Mouse (Mus musculus) adrenal gland, adult 2 months (tissue): ENCODE results near the gene Dnah2. TPM values are rescaled to one million over a fixed set of nuclear protein-coding genes. Genes with fewer than 3 reads are reported as not detected.

Experiments
- DNase-seq: peaks from one replicate; pipeline ENCODE4 v3.0.0; 2021
- polyA plus RNA-seq: library from polyadenylated mRNA; depleted of rRNA; stranded (reverse); fragments of >200 nt; gene quantifications from 2 replicates; pipeline ENCODE4 v1.2.3, GENCODE M21; 2012
- total RNA-seq, 2 experiments: library from RNA; stranded (reverse); gene quantifications; 2 replicates each; pipeline ENCODE4 v1.2.3; 2021

Dnah2 gene
- total and polyA plus RNA-seq, 3 experiments, result 0.19 to 0.66 (median 0.32) TPM

DNA sequence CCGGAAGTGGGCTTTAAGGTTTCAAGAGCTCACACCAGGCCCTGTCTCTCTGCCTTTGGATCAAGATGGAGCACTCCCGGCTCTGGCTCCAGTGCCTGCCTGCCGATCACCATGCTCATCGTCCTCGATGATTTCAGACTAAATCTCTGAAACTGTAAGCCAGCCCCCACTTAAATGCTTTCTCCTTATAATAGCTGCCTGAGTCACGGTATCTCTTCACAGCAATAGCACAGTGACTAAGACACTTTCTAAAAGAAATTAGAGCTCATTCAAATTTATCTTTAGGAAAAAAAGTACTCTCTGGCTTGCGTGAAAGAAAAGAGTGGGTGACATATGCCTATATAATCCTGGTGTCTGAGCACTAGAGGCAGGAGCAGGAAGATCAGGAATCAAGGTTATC, 84.9 kb downstream of the Dnah2 start:
- DNase-seq, result no peak

DNA sequence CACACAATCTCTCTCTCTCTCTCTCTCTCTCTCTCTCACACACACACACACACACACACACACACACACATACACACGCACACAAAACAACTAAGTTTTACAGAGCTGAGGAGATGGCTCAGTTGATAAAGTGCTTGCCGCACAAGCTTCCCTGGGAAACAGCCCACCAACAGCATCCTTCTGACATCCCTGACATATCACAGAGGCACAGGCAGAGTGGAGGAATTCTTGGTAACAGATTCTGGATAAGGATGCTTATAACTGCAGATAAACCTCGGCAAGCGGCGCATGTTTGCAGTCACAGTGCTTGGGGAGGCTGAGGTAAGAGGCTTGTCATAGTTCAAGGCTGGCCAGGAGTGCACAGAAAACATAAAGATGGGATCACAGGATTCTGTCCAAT, 87.3 kb downstream of the Dnah2 start:
- DNase-seq, result no peak

DNA sequence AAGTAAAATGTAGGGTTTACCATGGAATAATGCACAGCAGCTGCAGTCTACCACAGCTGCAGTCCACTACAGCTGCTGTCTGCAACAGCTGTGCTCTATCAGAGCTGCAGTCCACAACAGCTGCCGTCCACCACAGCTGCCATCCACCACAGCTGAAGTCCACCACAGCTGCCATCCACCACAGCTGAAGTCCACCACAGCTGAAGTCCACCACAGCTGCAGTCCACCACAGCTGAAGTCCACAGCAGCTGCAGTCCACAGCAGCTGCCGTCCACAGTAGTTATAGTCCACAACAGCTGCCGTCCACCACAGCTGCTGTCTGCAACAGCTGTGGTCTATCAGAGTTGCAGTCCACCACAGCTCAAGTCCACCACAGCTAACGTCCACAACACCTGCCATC, 89.0 kb downstream of the Dnah2 start:
- no peak for DNase-seq

DNA sequence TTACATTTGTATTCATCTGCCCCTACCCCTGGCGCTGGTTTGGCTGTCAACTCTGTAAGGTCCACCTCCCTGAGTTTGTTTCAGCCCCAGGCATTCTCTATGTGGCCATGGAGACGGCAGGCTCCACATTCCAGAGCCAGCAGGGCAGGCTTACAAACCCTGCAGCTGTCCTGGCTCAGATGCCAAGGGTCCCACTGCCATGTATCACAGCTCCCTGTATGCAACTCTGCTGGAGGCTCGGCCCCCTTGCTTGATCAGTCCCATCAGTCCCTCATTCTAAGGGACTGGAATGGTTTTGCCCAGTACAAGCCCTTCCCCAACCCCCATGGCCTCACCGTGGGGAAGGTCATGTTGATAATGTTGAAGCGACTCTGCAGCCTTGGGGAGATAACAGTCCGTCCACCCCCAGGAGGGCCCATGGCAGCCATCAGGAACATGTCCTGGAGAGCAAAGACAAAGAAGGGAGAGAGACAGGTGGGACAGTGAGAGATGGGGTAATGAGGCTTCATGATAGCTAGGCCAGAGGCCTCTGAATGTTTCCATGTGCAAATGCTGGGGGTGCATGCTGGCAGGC, 91.8 kb downstream of the Dnah2 start:
- DNase-seq, result peak; percentile 37

DNA sequence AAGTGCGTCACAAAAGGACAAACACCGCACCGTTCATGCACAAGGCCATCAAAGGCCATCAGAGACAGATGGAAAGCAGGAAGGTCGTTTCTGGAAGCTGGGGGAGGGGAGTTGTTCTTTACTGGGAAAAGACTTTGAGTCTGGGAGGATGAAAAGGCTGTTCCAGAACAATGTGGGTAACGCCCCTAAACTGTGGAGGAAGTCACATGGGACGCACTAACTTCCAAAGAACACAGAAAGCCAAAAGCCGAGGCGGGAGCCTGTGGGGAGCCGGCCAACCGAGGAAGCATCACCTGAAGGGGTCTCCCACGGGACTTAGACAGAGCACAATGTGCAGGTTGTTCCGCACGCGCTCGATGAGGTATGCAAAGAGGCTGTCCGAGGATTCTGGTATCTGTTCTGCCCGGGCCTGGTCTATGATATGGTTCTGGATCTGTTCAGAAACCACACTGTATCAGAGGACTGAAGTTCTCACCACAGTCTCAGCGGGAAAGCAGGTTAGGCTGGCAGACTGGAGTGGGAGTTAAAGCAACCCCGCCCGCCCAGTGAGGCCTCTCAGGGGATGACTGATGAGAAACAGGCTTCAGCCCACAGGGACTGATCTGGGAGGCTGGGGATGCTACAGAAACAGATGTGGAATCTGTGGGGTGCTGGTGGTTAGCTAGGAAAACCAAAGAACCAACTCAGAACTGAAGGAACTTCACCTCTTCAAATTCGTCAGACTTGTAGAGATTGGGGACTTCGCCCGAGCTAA, 96.6 kb downstream of the Dnah2 start:
- DNase-seq, result no peak

DNA sequence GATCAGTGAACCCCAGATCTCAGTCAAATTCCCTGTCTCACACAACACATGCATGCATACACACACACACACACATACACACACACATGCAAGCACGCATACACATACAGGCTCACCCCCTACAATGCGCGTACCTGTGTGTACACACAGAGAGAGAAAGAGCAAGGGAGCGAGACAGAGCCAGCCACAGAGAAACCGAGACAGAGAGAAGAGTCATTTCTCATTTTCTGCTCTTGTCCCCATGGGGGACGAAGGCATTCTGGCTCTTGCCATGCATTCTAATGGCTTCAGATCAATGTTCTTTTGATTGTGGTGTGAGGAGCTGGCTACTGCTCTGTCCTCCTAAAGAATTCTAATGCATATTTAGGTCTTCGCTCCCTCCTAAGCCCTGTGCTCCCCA, 101.6 kb downstream of the Dnah2 start:
- no peak for DNase-seq

DNA sequence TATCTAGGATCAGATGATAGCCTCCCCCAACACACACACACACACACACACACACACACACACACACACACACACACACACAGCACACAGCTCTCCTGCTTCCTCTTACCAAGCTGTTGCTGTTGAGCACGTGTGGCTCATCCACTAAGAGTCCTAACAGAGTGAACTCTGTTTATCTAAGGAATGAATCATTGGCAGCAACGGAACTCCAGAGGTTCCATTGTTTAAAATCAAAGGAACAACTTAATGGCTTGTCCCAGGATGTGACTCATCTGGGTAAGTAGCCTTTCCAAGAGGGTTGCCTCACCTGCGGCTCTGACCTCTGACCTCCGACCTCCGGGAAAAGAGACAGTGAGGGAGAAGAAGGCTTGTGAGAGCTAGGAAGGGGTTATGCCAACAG, 105.6 kb downstream of the Dnah2 start:
- DNase-seq, result peak; percentile 48

DNA sequence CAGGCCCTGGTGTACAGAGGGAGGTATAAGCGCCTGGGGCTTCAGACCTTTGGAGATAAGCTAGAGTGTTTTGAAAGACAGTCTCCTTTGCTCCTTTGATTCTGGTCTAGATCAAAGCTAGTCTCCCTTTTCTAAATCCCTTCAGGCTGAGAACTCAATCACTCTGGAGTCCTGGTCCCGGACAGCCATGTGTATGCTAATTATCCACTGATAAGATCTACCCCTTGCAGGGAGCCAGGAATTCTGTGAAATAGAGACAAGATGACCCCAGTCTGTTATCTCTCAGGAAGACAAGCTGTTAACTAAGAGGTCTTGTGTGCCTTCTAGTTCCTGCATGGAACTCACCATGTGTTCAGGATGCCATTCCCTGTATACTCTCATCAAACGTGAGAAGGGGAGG, 111.6 kb downstream of the Dnah2 start:
- DNase-seq, result no peak

DNA sequence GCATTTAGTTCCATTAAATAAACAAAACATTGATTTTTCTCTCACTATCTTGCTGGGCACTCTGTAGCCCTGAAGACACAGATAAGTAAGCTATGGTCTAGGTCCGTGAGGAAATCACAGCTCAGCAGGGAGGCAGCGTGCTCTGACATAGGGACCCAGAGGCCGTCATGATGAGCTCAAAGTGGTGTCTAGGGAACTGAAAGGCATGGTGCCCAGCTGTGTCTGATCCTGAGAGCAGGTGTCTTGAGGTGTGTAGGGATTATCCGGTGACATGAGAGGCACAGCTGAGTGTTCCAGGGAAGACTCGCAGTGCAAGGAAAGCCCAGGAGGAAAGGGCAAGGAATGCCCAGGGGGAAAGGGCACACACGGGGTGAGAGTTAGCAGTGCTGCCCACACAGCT, 115.7 kb downstream of the Dnah2 start:
- DNase-seq, result no peak

DNA sequence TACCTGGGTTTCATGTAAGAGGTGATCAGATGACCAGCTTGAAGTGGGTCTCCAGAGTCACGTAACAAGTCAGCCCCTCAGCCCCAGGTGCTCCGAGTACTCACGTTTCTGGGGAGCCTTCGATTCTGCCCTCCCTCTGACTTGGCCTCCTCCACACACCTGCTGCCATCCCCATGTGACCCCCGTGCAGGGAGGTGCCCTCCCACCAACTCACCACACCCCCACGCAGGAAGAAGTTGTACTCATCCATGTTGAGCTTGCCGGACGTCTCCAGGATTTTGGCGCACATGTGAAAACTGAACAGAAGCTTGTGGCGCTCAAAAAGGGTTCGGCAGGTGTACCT, 116.3 kb downstream of the Dnah2 start:
- no peak for DNase-seq

DNA sequence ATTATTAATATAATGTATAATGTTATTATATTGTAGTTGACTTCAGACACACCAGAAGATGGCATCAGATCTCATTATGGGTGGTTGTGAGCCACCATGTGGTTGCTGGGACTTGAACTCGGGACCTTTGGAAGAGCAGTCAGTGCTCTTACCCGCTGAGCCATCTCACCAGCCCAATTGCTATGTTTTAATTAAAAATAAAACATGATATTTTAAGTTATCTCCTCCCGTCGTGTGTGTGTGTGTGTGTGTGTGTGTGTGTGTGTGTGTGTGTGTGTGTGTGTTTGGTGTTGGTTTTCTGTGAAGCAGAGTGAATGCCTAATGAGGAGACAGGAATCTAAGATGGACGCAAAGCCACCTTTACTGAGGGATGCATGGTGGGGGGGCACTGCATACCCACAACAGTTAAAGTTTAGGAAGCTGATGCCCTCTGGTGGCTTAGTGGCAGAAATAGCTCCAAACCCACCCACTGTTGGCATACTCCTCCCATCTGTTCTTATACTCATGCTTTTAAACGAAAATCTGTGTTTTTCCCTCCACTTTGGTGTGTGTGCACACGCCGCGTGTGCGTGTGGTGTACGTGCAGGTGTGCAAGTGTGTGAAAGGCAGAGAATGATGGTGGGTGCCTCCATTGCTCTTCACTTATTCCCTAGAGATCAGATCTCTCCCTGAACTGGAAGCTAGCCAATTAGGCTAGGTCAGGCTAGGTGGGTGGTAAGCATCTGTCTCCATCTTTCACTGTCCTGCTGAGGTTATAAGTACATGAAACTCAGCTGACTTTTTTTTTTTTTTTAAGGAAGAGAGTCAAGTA, 116.9 kb downstream of the Dnah2 start:
- peak; percentile 73 for DNase-seq

DNA sequence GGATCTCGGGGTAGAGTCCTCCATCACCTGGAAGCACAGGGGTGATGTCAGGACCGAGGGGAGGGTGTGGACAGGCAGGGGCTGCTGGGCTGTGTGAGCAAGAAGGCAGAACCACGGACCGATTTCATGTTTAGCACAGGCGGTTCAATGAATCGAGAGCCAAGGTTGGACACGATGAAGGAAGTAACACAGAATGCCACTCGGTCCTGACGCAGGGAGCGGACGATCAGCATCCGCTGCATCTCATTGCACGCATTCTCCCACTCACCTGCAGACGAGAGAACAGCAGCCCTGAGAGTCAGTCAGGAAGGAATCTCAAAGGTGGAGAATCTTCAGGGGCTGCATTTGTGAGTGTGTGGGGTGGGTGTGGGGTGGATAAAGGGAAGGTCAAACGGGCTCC, 118.3 kb downstream of the Dnah2 start:
- DNase-seq, result no peak

DNA sequence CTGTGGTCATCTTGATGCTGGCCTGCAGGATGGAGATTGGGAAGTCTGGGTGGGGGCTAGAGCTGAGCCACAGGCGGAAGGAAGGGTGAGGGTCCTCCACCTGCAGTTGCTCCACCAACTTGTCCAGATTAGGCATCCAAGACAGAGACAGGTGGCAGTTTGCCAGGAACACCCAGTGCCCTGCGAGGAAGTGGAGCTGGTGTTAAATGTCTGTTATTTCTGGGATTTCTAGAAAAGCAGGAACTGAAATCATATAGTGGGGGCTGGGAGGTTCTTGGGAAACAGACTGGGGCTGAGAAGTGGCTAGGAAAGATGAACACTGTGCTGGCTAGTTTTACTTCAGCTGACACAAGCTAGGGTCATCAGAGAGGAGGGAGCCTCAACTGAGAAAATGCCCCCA, 119.6 kb downstream of the Dnah2 start:
- DNase-seq, result no peak

DNA sequence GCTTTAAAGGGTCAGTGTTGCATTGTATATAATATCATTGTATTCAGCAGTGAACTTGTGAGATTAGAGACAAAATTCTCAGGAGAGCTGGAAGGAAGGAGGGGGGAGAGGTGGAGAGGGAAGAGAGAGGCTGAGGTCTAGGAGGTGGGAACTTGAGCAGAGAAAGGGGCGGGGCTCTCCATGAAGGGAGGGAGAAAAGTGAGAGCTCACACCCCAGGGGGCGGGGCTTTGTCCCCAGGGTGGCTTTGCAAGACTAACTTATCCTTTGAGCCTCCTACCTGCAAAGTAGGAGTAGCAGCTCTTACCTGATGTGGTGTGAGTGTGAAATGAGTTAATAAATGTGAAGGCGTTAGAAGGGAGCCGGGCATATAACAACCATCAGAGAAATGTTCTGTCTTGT, 120.2 kb downstream of the Dnah2 start:
- DNase-seq, result peak; percentile 49

DNA sequence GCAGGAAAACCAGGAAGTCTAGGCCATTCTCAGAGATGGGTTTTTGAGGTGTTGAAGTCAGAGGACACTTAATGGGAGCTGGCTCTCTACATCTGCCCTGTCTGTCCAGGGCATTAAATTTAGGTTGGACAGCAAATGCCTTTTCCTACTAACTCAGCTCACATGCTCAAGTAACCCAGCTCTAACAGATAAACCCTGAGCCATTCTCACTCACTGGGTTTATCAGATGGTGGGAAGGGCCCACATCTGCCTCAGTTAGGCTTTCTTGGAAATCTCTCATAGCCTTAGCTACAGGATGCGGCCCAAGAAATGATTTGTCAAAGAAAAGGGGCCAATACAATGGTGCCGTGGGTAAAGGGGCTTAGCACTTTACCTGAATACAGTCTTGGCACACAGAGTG, 122.7 kb downstream of the Dnah2 start:
- no peak for DNase-seq

DNA sequence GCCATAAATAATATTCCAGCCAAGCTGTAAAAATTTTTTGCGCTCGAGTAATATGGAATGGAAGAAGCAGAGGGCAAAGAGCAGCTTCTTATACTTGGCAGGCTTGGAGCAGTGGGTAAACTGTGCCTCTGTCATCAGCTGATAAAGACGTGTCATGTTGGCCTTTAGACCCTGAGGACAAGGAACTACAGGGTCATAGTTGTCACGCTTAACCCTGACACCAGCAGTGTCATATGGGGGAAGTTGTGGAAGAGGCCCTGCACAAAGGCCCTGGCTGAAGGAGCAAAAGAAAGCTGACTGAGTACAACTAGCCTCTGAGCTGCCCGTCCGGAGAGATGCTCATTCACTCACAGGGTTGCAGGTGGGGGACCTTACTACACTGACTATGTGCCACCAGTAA, 125.0 kb downstream of the Dnah2 start:
- DNase-seq, result no peak

DNA sequence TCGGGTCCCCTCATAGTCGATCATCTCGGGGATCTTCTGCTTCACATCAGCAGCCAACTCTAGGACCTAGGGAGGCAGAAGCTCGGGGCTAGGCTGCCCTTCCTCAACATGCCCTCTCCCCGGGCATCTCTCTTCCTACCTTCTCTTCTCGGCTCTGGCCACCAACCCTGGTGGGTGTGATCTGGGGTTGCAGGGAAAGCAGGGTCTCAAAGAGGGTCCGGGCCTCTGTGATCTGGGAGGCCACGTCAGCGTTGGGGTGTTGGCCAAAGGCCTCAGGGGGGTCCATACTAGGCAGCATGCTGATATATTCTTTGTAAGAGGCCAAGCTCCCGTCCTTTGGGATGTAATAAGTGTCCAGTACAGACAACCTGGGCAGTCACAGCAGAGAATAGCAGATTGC, 126.1 kb downstream of the Dnah2 start:
- no peak for DNase-seq

DNA sequence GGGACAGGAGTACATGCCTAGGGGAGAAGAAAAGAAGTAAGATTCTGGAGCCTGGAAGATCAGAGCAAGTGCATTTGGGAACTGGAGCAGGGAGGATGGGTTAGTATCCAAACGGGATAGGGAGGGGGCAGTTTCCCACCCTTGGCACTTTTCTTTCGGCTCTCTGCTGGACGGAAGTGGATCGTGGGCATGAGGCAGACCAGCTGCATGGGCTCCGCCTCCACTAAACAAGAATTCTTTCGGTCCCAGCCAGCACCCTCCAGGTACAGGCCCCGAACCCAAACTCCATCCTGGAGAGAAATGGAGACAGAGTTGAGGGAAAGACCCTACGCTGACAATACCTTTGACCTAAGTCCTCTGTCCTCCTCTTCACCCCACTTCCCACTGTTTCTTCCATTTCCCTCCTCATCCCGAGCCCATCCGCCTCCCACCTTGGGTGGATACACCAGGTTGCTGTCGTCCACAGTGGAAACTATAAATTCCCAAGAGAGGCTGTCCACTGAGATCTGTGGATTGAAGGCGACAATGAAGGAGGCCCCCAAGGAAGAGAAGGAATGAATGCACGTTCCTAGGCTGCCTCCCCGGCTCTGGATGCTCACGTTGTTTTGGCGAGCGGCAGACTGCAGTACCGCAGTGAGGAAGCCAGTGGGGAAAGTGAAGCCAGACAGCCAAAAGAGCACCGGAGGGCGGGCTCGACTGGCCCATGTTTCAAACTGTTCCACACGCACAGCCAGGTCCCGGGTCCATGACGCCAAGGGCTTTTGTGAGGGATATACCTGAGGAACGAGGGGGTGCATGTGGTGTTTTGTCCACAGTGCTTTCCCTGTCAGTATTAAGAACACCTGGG, 127.6 kb downstream of the Dnah2 start:
- DNase-seq, result no peak

DNA sequence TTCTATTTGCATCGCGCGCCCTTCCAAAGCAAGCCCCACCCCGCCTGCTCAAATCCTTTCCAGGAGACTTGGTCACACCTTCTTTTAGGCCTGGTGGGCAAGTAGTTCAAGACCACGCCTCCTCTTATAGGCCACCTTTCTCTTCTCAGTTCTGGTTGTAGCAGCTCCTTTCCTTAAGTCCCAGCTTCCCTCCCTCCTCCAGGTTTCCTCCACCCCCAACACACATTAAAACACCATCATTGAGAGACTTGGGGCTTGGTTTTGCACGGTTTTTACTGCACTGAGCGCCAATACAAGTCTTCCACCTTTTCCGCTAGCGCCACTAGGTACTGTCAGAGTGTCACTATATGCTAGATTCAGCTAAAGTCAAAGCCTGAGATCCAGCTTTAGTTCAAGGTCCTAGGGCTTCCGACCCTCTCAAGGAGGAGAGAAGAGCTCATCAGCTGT, 128.3 kb downstream of the Dnah2 start:
- no peak for DNase-seq

DNA sequence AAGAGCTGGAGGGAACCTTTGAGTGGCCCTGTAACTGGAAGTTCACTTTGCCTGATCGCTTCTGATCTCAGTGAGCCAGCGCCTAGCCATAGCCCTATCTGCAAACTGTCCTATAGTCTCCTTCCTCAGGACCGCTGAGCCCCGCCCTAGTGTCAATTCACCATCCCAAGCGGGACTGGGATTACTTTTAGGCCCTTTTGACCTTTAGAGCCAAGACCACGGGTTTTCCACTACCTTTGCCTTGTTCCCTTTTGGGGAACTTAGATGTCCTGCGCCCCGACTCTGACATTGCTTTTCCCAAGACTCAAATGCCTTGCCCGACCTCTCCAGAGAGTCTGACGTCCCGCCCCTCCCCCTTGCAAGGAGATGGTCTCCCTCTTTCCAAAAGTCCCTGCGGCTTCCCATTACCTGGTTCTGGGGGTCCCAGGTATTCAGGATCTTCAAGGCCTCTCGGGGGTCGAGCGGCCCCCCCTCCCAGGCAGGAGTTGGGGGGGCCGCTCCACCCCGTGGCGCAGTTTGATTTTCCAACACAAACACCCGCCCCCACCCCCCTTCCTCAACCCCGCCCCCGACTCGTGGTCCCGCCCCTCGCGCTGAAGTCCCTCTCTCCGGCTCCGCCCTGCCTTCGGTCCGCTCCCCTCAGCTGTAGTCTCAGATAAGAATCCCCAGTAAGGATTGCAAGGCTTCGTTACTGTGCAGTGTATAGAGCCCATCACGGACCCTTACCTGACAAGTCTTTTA, 128.9 kb downstream of the Dnah2 start:
- DNase-seq, result peak; percentile 75

DNA sequence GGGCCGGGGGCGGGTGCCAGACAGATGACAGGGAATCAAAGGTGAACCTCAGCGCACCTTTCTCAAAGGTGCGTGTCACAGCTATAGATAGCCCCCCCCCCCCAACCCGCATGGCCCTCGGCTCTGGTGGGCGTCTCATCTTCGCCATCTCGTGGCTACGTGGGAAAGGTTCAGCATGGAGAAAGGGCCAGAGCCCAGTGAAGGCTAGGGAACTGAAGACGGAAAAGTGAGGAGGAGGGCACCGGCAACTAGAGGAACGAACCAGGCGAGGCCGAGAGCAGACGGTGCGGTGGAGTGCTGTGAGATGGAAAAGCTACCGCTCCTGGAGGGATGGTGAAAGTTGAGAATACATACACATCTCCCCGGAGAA, 129.5 kb downstream of the Dnah2 start:
- peak; percentile 52 for DNase-seq
